Mouse (Mus musculus) left cerebral cortex, postnatal 4 days (tissue): ENCODE results near the gene Gm10142. TPM values are rescaled to one million over a fixed set of nuclear protein-coding genes. Genes with fewer than 3 reads are reported as not detected.
"Not testable (repeated sequence)": the region's sequence is repeated elsewhere in the genome, so short reads cannot be mapped to it uniquely, and the experiment has no call there.

ENCODE experiments used
- DNase-seq: peaks from one replicate; pipeline ENCODE4 v3.0.0-alpha.2; 2022
- intact Hi-C: fragments of 180-260 bp; cut with DNase I; formaldehyde crosslinking; loops from one replicate; pipeline ENCODE4 v1.15.1; 2025
- total RNA-seq, 2 experiments: library from RNA; stranded (reverse); gene quantifications; 2 replicates each; pipeline ENCODE4 v1.2.3; 2021

The Gm10142 gene
- not detected for total RNA-seq

DNA sequence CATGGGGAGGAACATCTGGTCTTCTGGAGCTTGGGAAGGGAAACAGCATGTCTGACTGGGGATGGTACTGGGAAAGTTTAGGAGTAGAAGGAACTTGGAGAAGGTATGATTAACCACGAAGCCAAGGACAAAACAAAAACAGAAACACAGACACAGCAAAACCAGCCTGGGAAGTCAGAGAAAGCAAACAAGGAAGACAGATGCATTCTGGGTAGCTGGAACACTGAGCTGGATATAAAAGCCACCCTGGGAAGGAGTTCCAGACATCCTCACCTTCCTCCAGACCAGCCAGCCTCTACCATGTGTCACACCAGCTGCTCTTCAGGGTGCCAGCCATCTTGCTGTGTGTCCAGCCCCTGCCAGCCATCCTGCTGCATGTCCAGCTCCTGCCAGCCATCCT is at the start of gene Gm10142:
TSS of gene Gm10142 (plus strand) at position 301 of the 400 bp plus-strand sequence.
- intact Hi-C loops: no loop called here
- no peak for DNase-seq

DNA sequence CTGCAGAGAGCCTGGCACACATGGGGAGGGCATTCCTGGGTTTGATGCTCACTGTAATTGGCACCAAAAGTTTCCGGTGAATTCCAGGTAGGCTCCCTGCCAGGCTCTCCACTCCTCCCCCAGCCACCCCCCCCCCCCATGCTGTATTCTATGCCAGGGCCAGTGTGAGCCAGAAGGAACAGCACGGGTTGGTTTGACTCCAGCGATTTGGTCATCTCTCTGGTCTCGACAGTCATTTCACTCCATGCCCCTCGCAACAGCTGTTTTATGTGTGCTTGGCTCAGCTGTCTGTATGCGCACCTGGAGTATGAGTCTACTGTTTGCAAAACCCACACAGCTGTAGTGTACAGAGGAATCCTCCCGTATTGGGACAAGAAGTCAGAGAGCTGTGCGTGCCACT is 49.3 kb upstream of the Gm10142 start:
- intact Hi-C loops: no loop called here
- DNase-seq: no peak

DNA sequence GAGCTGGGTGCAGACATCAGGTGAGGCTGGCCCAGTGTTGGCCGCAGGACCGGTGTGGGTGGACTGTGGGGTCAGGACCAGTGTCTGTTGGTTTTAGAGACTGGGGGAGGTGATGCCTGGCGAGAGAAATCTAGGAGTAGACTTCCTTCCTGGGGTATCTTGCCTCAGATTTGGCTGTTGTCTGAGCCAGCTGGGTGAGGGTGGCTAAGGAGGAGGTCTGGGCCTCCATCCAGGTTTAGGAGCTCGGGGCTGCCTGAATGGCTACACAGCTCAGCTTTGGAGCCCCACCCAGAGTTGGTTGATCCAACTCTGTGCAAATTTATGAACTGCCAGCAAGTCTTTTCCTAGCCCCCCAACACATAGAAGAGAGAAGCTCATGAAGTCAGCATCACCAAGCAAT is 48.2 kb upstream of the Gm10142 start:
- intact Hi-C loops: no loop called here
- no peak for DNase-seq

DNA sequence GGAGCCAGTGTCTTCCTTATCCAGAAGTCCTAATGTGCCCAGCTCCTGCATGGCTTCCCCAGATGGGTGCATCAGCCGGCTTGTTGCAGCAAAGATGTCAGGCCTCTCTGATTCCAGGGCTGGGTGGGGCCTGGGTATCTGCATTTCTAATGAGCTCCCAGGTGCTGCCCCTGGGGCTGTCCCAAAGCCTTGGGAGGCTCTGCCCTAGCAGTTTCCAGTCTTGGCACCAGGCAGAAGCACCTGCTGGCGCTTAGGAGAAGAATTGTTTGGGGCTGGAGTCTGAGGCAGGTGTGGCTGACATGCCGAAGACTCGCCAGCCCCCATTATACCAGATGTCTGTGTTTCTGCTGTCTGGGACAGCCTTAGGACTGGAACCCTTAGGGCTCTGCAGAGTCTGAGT is 44.9 kb upstream of the Gm10142 start:
- intact Hi-C loops: no loop called here
- no peak for DNase-seq

DNA sequence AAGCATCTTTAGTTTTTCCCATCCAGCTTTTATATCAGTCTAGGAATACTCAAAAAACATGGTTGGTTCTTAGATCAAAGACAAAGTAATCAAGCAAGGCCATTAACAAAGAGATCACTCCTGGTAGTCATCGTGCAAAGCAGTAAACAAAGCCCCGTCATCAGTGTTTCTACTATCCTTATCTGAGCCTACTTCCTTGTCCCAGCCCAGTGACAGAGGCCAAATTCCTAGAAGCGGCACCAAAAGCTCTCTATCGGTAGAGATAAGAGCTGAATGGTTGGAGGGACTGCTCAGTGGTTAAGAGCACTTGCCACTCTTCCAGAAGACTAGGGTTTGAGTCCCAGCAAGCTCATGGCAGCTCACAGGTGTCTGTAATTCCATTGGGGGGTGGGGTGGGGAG is 44.1 kb upstream of the Gm10142 start:
- DNase-seq: no peak
- intact Hi-C loops: no loop called here

DNA sequence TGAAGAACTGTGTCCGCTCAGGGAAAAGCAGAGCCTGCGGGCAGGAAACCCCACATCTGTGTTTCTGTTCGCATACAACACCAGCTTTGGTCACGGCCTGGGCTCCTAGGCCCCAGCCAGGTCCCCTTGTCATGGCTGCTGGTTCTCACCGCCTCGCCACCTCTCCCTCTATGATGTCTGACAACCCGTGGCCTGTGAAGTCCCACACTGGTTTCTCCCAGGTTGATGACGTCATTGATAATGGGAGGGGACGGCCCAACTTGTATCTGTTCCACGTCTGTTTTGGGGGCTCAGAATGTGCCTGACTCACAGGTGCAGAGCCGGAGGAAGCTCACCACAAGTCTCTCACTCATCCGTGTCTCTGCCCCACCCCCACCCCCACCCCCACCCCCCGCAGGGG is 41.8 kb upstream of the Gm10142 start:
- intact Hi-C loops: no loop called here

DNA sequence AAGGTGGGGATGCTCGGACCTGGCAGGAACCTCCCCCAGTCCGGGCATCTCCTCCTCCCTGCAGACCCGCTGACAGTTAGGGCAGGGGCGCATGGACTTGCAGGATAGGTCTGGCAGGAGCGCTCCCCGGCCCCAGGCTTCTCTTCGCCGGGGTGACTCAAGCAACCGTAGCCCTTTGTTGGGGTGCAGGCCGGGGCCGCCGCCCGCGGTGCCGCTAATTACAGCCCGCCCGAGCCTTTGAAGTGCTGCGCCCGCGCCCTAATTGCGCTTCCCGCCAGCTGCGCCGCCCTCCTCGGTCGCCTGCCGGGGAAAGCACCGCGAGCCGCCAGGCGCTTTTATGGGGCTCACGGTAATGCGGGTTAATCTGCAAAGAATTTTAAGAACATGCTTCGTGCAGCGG is 38.0 kb upstream of the Gm10142 start:
- DNase-seq: no peak
- intact Hi-C loops: no loop called here

More for the DNA sequence above, 41.8 kb upstream of the Gm10142 start:
- DNase-seq: no peak

DNA sequence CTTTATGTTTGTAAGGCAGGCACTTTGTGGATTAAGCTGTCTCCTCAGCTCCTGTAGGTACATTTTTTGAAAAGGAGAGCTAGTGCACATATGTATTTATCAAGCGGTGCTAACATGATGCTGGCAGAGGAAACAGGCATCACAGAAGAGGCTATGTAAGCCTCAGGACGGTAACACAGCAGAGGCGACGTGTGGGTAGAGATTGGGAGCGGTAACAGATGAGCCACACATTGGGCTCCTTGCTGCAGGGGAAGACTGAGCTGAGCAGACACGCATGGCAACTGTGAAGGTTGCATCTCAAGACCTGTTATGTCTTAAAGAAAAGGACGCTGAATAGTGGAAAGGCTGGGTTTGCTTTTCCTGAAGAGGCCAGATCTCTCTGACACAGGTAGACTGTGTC is 32.6 kb upstream of the Gm10142 start:
- intact Hi-C loops: no loop called here
- no peak for DNase-seq

DNA sequence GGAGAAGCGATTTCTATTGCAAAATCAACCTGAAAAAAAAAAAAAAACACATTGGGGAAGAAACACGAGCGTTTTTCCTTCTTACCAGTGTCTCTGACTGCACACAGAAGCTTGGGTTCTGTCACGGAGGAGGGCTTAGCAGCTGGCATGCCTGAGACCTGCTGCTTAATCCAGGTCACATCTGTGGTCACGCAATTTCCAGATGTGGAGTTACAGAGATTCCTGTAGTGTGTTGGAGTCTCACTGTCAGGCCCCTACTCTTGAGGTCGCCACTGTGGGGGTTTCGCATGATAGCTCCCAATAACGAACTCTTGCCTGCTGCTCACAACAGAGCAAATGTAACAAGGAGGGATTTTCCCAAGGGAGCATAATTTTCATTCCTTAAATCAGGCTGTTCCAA is 31.4 kb upstream of the Gm10142 start:
- intact Hi-C loops: no loop called here
- DNase-seq: no peak

DNA sequence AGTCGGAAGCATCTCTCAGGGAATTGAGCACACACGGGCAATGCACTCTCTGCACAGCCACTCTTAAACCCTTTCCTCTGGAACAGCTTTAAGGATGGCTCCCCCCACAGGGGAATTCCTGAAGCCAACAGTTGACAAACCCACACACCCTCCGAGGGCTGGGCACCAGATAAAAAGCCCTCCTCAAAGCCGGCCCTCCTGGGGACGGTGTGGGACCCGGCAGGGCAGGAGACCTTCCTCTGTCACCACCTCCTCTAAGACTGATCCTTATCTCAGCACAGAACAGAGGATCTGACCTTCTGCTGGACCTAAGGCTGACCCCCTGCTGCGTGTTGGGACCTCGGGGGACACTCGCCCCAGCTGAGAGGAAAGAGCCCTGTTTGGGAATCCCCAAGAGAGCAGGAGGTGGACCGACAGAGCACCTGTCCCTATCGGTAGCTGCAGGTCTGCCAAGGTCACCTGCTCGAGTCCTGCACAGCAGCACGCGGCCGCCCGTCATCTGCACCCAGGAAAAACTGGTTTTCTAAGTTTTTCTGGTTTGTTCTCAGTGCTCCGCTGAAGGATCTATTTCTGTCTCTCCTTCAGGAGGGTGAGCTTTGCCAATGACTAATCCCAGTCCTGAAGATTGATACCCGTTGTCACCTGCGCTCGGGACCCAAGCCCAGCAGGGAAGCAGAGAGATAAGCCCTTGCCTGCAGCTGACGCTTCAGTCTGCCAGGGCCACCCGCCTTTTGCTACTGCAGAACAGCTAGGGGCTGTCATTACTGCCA is 29.5 kb upstream of the Gm10142 start, which contains the start of gene Tspear:
TSS of gene Tspear (plus strand) at position 675 of the 770 bp plus-strand sequence.
- intact Hi-C loops: no loop called here
- DNase-seq: no peak

DNA sequence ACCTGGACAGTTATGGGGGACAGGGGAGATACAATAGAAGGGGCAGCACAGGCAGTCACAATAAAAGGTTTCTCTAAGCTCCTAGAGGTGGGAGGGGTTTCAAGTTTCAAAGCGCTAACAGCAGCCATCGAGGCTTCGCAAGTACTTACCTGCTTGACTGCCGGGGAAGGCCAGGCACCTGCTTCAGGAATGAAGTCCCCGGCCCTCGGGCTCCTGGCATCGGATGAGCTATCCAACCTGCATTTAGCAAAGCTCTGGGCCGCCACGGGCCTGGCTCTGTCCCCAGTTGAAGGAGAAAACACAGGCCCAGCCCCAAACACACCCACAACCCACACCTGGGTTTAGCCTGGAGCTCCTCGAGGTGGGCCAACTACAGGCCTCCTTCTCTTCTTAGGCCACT is 28.6 kb upstream of the Gm10142 start:
- intact Hi-C loops: no loop called here
- no peak for DNase-seq

DNA sequence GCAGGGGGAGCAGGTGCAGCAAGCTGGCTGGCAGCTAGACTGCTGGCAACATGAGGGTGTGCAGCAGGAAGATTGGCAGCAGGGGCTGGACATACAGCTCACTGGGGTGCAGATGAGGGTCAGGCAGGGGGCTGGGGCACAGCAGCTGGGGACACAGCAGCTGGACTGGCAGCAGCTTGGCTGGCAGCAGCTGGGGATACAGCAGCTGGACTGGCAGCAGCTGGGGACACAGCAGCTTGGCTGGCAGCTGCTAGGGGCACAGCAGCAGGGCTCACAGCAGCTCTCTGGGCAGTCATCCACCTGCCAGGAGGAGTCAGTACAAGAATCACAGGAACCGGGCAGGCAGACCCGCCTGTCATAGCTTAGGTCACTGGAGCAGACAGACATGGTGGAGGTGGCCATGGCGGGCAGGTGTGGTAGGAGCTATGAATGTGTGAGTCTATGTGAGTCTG is 25.2 kb upstream of the Gm10142 start, which contains the start of gene Gm19402:
TSS of gene Gm19402 (minus strand) at position 402 of the 452 bp plus-strand sequence.
- DNase-seq, intact Hi-C loops: not testable (repeated sequence)

DNA sequence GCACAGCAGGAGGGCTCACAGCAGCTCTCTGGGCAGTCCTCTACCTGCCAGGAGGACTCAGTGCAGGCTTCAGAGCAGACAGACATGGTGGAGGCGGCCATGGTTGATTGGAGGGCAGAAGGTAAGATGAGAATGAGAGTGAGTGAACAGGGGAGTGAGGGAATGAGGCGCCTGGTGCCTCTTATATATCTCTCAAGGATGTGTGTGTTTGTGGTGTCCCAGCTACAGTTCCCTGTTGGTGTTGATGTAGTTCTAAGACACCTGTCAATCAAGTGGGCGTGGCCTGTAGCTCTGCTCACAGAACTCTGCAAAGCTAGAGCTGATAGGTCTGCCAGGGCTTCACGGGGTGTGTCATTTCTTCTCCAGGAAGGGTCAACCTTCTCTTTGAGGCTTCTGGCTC is 18.5 kb upstream of the Gm10142 start, which contains the start of gene Gm9508:
TSS of gene Gm9508 (minus strand) at position 101 of the 400 bp plus-strand sequence.
- intact Hi-C loops: no loop called here
- DNase-seq: no peak

DNA sequence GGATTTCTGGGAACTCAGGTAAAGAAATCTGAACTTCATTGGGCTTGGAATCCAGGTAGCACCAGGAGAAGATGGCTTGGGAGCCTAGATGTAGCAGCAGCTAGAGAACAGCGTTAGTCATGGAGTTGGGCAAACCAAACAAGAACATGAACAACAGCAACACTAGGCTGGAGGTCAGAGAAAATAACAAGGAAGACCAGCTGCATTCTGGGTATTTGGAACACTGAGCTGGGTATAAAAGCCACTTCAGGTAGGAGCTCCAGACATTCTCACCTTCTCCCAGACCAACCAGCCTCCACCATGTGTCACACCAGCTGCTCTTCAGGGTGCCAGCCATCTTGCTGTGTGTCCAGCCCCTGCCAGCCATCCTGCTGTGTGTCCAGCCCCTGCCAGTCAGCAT is 9.3 kb upstream of the Gm10142 start, which contains the start of gene Gm10272:
TSS of gene Gm10272 (plus strand) at position 301 of the 400 bp plus-strand sequence.
- intact Hi-C loops: no loop called here
- no peak for DNase-seq

DNA sequence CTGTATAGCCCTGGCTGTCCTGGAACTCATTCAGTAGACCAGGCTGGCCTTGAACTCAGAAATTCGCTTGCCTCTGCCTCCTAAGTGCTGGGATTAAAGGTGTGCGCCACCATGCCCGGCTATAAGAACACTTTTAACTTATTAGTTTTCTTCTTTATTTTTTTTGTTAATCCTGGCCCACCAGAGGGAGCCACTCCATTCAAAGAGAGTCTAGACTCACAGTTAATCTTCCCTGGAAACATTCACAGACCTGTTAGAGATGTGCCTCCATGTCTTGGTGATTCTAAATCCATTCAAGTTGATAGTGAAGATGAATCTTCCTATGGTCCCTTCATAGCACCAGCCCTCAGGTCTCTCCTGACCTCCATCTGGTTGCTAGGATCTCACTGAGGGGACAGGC is 5.8 kb upstream of the Gm10142 start:
- intact Hi-C loops: no loop called here

DNA sequence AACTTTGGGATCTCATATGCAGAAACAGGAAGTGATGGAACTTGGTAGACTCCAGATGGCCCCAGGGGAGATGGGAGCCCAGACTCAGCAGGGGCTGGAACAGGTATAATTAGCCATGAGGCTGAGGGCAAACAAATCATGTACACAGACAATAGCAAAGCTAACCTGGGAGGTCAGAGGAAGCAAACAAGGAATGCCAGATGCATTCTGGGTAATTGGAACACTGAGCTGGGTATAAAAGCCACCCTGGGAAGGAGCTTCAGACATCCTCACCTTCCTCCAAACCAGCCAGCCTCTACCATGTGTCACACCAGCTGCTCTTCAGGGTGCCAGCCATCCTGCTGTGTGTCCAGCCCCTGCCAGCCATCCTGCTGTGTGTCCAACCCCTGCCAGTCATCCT is 4.5 kb upstream of the Gm10142 start, which contains the start of gene Gm10024:
TSS of gene Gm10024 (plus strand) at position 301 of the 400 bp plus-strand sequence.
- intact Hi-C loops, DNase-seq: not testable (repeated sequence)

More for the DNA sequence above, 5.8 kb upstream of the Gm10142 start:
- DNase-seq: no peak

DNA sequence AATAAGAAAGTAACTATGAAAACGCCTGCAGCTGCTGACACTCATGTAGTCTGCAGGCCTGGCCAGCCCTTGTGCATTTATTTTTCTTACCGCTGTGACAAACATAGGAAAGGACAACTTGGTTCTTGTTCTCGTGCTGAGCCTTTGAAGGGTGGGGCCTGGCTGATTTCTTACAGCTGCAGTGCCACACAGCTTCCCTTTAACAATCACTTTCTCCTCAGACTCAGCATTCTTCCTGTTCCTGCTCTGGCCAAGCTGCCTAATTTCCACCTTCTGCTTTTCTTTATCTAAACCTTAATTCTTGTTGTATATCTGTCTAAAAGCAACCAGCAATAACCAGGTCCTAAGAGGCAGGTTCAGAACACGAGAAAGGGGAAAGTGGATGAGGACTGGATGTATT is 1.9 kb upstream of the Gm10142 start:
- intact Hi-C loops: no loop called here
- DNase-seq: no peak

DNA sequence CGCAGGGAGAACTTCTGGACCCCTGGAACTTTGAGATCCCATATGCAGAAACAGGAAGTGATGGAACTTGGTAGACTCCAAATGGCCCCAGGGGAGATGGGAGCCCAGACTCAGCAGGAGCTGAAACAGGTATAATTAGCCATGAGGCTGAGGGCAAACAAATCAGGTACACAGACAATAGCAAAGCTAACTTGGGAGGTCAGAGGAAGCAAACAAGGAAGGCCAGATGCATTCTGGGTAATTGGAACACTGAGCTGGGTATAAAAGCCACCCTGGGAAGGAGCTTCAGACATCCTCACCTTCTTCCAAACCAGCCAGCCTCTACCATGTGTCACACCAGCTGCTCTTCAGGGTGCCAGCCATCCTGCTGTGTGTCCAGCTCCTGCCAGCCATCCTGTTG is 4.7 kb downstream of the Gm10142 start, which contains the start of gene Krtap12-1:
TSS of gene Krtap12-1 (plus strand) at position 301 of the 400 bp plus-strand sequence.
- DNase-seq, intact Hi-C loops: not testable (repeated sequence)

DNA sequence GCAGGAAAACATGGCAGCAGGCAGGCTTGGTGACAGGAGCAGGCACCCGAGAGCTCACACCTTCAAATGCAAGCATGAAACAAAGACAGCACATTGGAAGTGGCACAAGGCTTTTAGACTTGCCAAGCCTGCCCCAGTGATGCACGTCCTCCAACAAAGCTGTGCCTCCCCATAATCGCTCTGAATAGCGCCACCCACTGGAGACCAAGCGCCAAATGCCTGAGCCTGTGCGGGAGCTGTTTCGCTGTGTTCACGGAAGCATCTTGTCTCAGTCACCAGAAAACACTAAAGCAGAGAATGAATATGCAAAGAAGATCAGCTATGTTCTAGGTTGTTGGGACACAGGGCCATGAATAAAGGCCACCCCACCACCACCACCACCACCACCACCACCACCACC is 9.2 kb downstream of the Gm10142 start:
- DNase-seq: no peak
- intact Hi-C loops: no loop called here

DNA sequence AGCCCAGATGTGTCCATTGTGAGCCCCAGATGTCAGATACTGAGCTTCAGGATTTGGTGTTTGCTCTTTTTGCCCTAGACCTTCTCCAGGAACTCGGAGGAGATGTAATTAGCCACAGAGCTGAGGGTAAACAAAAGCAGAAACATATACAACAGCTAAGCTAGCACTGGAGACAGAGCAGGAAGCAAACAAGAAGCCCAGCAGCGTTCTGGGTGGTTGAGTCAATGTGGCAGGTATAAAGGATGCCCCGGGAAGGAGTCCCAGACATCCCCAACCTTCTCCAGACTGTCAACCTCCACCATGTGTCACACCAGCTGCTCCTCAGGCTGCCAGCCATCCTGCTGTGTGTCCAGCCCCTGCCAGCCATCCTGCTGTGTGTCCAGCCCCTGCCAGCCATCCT is 10.6 kb downstream of the Gm10142 start, which contains the start of gene Gm10100:
TSS of gene Gm10100 (plus strand) at position 301 of the 400 bp plus-strand sequence.
- DNase-seq: no peak
- intact Hi-C loops: no loop called here

DNA sequence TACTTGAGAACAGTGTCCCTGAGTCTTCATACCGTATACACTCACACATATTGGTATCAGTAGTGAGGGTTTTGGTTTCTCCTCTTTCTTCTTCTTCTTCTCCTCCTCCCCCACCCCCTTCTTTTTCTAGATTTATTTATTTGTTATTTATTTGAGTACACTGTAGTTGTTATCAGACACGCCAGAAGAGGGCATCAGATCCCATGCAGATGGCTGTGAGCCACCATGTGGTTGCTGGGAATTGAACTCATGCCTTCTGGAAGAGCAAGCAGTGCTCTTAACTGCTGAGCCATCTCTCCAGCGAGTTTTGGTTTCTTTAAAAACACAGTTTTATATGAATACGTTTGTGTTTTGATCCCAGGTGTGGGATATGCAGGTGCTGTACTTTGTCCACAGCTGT is 12.7 kb downstream of the Gm10142 start:
- intact Hi-C loops: no loop called here
- no peak for DNase-seq

DNA sequence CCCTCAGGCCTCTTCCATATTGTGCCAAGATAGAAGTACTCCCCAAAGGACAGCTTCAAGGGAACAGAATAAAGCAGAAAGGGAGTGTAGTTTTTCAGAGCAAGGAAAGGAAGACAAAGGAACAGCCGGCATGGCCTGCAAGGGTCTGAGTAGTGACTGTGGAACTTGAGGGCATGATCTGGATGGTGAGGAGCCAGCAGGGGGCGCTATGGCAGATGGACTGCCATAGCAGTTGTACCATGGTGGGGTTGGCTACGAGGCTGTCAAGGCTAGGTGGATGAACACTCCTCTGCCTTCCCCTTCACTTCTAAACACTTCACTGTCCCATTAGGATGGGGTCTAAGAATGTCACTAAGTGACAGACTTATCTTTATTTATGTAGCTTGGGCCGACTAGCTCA is 13.6 kb downstream of the Gm10142 start:
- intact Hi-C loops: no loop called here
- no peak for DNase-seq
